Mouse (Mus musculus) urinary bladder, postnatal 36 days (tissue): ENCODE data around the gene Tram2.

Experiments
- DNase-seq, 2 experiments: peaks; one replicate each; pipeline ENCODE4 v3.0.0; 2022; ENCODE audit warnings: low spot score in 2 of 2, mixed read lengths in 1 of 2

Tram2 gene

GRCm38 (mm10) chr1:20969642-20970041, 109.4 kb downstream of the Tram2 start:
- no peak for DNase-seq

- DNase-seq = no peak
Measured at GRCm38 (mm10) chr1:20954876-20955275, 124.2 kb downstream of the Tram2 start.

- DNase-seq = no peak
Measured at GRCm38 (mm10) chr1:20951799-20952198, 127.2 kb downstream of the Tram2 start.

- peak; percentile 85 to 91 for DNase-seq
Measured at GRCm38 (mm10) chr1:20951300-20951763, 127.7 kb downstream of the Tram2 start, which contains the start of gene Efhc1. Gene Efhc1 (plus strand): TSS chr1:20951626.
